Mouse (Mus musculus): Measurements from ENCODE around the gene Zc3hc1. TPM values are rescaled to one million over a fixed set of nuclear protein-coding genes. Genes with fewer than 3 reads are reported as not detected.

Zc3hc1 gene
- polyA plus RNA-seq, 1 experiment from 2014 or later: 38.9 TPM

Other genes with a start within 250 kb of the Zc3hc1 start
- gene Ube2h, start 86.5 kb downstream of the Zc3hc1 start, polyA plus RNA-seq (2015; fragmentation: Nextera tagmentation; extraction: Ambion mirVana): 45.3 and 47.6 TPM in 2 replicates
- gene Klhdc10, start 10.8 kb upstream of the Zc3hc1 start, polyA plus RNA-seq (2015; fragmentation: Nextera tagmentation; extraction: Ambion mirVana): 15.6 and 16.5 TPM in 2 replicates
- 29.9 and 31.6 TPM in 2 replicates for gene Tmem209, start 118.8 kb upstream of the Zc3hc1 start, polyA plus RNA-seq (2015; fragmentation: Nextera tagmentation; extraction: Ambion mirVana)
- not detected in 2 replicates for gene Ssmem1, start 118.8 kb upstream of the Zc3hc1 start, polyA plus RNA-seq (2015; fragmentation: Nextera tagmentation; extraction: Ambion mirVana)
- gene Cpa2, start 150.6 kb upstream of the Zc3hc1 start, polyA plus RNA-seq (2015; fragmentation: Nextera tagmentation; extraction: Ambion mirVana): 688 and 708 TPM in 2 replicates
- gene Cpa4, start 177.3 kb upstream of the Zc3hc1 start, polyA plus RNA-seq (2015; fragmentation: Nextera tagmentation; extraction: Ambion mirVana): 1.4 and 1.5 TPM in 2 replicates
- gene Cpa5, start 220.0 kb upstream of the Zc3hc1 start, polyA plus RNA-seq (2015; fragmentation: Nextera tagmentation; extraction: Ambion mirVana): 0.21 and 0.24 TPM in 2 replicates
- gene Cpa1, start 248.2 kb upstream of the Zc3hc1 start, polyA plus RNA-seq (2015; fragmentation: Nextera tagmentation; extraction: Ambion mirVana): 684 and 706 TPM in 2 replicates